Mouse (Mus musculus) kidney, adult 18-20 months (tissue): ENCODE measurements around the gene Ksr1.

ENCODE experiments used
- DNase-seq: peaks from one replicate; pipeline ENCODE4 v3.0.0; 2021

The Ksr1 gene

DNA sequence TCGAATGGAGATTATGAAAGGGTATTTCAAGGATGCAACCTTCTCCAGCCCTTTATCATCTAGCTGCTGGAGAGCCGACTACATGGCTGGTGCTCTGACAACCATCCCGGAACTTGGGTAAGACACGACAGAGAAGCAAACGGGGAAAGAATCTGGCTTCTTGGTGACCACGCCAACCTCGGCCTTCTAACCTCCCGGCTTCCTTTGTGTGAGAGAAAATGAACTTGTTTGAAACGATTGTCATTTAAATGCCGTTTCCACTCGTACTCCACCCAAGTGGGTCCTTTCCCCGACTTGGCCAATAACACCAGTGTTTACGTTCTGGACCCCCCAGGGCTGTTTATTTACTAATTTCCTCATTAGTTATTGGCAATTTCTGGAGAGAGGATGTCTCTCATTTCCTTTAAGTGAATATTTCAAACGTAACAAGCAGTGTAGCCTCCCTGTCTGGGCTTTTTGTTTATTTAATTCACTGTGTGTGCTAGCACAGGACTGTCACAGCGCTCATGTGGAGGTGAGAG lies 52.8 kb downstream of the Ksr1 start:
- no peak for DNase-seq

DNA sequence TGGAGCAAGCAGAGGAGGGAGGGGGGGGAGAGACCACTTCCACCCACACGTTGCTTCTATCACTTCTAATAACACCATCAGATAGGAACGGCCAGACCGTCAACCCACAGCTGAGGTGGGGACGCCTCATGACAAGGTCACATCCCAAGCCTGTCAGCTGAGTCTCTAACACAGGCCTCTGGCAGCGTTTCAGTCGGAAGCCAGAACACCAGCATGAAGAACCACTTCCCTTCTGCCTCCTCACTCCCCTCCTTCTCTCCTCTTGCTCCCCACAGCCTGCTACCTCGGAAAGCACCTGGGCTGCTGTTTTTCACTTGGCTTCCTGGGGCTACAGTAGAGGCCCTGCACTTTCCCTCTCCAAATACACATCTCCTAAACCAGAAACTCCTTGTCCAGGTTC lies 53.4 kb downstream of the Ksr1 start:
- no peak for DNase-seq

GRCm38 (mm10) chr11:79092245-79092644 lies 54.0 kb downstream of the Ksr1 start:
- no peak for DNase-seq

- no peak for DNase-seq
Measured at GRCm38 (mm10) chr11:79089756-79090155, 56.5 kb downstream of the Ksr1 start.

GRCm38 (mm10) chr11:79089027-79089426 lies 57.2 kb downstream of the Ksr1 start:
- DNase-seq, result no peak

- no peak for DNase-seq
Measured at GRCm38 (mm10) chr11:79088325-79088724, 57.9 kb downstream of the Ksr1 start.

- no peak for DNase-seq
Measured at GRCm38 (mm10) chr11:79087731-79088311, 58.4 kb downstream of the Ksr1 start.

GRCm38 (mm10) chr11:79086787-79087186 lies 59.4 kb downstream of the Ksr1 start:
- no peak for DNase-seq

DNA sequence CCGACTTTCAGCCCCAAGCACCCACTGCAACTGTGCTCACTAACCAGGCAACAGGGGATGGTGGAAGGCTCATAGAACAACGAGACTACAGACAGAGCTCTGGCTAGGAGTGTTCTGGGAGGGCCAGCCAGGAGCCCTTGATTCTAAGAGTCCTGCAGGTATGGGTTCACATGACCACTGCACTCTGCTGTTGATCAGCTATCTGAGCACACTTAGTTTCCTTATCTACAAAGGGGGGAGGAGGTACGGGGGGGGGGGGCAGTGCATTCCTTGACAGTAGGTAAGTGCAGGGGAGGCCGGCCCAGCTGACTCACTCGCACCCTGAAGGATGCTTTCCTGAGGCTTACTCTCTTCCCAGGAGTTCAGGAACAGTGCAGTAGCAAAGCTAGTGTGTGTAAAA lies 61.1 kb downstream of the Ksr1 start:
- no peak for DNase-seq

DNA sequence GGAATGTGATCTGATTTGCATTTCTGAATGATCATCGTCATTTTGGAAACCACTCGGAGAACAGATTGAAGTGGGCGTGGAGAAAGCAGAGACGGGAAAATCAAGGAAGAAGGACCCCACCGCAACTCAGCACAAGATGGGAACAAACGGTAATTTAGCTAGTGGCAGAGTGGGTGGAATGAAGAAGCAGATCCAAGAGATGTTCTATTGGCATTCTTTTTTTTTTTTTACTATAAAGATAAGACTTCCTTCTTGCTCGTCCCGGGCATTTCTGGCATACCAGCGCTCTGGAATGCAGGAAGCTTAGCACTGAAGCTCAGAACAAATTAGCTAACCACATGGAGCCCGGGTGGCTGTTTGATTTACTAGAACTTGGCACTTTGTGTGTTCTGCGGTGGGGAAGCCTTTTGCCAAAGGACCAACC lies 63.2 kb downstream of the Ksr1 start:
- peak; percentile 29 for DNase-seq

- peak; percentile 27 for DNase-seq
Measured at GRCm38 (mm10) chr11:79080965-79081891, 65.0 kb downstream of the Ksr1 start.

DNA sequence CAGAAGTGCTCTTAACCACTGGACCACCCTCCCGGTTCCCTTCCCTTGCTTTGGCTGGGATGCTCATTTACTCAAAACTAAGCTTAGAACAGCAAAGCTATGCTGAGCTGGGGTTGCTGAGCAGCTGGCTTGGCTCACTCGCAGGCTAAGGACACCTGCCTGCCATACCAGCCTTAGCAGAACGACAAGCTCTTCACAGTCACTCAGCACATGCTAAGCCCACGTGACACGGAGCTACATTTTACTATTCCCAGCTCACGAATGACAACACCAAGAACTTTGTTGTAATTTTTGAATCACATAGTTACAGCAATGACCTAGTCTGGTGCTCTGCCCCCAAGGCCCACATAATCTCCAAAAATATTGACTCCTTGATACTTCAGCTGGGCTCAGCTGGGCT lies 66.1 kb downstream of the Ksr1 start:
- DNase-seq, result no peak

DNA sequence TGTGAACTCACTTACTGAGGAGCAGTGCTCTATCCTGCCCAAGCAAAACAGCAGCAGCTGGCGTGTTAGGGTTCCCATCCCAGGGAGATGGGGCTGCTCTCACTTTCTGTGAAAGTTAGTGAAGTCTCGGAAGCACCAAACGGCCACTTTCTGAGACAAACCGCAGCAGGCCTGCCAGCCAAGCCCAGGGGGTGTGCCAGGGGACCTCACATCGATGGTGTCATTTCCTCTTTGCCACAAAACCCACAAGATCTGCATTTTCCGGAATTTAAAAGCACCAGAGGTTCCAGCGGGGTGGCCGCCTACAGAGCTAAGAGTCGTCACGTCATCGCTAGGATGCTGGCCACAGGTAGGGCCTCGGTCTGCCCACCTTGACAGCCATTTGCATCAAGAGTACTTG lies 69.7 kb downstream of the Ksr1 start:
- DNase-seq, result no peak

GRCm38 (mm10) chr11:79075044-79075443 lies 71.2 kb downstream of the Ksr1 start:
- no peak for DNase-seq

GRCm38 (mm10) chr11:79074611-79075010 lies 71.6 kb downstream of the Ksr1 start:
- no peak for DNase-seq

DNA sequence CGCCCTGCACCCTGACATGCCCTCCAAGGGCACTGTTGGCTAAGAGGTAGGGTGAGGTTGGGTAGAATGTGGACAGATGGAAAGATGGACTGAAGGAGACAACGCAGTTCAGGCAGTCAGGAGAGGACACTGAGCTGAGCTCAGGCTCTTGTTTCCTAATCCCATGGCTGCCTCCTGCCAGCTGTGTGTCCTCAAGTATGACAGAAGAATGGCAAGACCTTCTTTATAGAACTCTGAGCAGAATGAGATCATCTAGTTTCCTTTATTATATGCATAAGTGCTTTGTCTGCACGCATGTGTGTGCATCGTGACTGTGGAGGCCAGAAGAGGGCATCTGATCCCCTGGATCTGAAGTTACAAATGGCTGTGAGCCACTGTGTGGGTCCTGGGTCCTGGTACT lies 72.6 kb downstream of the Ksr1 start:
- no peak for DNase-seq

DNA sequence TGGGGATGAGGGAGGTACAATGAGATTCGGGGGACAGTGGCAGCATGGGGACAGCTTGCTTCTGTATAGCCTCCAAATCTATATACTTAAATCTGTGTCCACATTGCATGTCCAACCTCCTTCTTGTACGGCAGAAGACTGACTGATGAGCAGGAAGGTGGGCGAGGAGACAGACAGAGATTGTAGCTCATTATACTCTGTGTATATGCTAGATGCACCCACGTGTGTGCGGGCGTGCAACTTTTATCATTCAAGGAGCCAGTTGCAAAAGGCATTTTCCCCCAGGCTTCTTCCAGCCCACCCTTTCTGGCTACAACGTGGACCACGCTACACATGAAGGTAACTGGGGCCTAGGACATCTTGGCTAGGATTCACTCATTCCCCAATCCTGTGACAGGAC lies 74.1 kb downstream of the Ksr1 start:
- DNase-seq, result no peak

- DNase-seq, result no peak
Measured at GRCm38 (mm10) chr11:79071082-79071972, 74.9 kb downstream of the Ksr1 start.

- DNase-seq, result no peak
Measured at GRCm38 (mm10) chr11:79069453-79070153, 76.6 kb downstream of the Ksr1 start.

DNA sequence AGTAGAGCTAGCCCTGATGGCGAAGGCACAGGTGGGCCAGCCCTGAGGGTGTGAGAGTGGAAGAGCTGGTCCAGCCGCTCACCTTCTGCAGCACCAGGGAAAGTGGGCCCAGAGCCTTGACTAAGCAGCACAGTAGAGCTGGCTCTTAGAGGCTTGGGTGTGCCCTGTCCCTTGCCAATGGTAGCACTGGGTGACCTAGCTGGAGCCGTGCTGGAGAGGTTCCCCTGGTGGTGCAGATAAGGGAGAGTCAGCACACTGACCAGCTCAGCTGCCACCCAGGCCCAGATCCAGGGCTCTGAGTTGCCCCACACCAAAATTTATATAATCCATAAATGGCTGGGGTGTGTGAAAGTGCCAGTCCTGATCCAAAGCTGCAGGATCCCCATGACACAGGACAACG lies 79.0 kb downstream of the Ksr1 start:
- DNase-seq, result no peak

DNA sequence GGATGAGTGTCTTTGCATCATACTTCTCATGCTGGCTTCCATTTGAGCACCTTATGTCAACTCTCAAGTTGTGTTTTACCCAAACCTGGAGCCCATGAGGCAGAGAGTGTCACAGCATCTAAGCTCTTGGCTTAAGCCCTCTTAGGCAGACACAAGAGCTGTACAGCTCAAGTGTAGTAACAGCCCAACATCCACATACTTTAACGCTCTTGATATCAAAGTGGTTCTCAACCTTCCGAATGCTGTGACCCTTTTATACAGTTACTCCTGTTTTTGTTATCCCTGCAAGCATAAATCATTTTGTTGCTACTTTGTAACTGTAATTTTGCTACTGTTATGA lies 80.0 kb downstream of the Ksr1 start:
- DNase-seq, result no peak

GRCm38 (mm10) chr11:79065463-79066190 lies 80.6 kb downstream of the Ksr1 start:
- peak; percentile 68 for DNase-seq
